Mouse (Mus musculus) urinary bladder, postnatal 14 days (tissue): ENCODE measurements around the gene Rfc4.
A peak's percentile ranks its signal among the peaks of the same experiment; 100 is the strongest.

Source experiments
- DNase-seq: peaks from one replicate; pipeline ENCODE4 v3.0.0; 2021; ENCODE audit warnings: low spot score

Rfc4 gene

GRCm38 (mm10) chr16:23127673-23128375, at the start of gene Rfc4:
Gene Rfc4, minus strand, starts transcription at chr16:23127737.
- DNase-seq, result peak; percentile 90

DNA sequence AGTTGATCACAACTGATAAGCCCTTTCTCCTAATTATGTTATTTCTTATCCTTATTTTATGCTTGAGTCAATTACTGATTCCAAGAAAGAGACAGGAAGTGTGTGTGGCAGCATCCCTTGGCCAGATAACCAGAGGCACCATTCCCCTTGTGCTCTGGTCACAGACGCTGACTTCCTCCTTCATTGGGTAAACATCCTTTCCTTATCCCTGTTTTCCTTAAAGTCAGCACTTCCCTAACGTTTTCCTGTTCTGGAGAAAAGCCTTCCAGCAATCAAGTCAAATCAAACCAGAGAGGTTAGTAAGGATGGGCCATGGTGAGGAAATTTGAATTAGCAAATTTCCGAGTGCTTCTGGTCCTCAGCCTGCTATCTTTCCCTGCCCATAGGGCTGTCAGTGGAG, 48.4 kb upstream of the Rfc4 start:
- DNase-seq, result no peak

- no peak for DNase-seq
Measured at GRCm38 (mm10) chr16:23174855-23175254, 47.3 kb upstream of the Rfc4 start.

DNA sequence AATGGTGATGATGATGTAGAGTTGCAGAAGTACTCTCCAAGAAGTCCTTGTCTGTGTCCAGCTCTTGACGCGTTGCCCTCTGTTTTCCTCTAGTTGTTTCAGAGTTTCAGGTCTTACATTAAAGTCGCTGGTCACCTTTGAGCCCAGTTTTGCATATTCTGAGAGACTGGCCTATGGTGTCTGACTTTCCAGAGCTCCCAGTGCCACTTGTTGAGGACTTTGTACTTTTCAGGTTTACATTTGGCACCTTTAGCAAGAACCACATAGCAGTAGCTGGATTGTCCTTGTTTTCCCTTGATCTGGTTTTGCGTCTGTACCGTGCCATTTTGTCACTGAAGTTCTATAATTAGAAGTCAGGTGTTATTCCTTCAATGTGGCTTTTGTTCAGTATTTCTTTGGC, 46.4 kb upstream of the Rfc4 start:
- DNase-seq, result no peak

GRCm38 (mm10) chr16:23170813-23171212, 43.3 kb upstream of the Rfc4 start:
- DNase-seq, result no peak

- peak; percentile 16 for DNase-seq
Measured at GRCm38 (mm10) chr16:23167079-23167478, 39.5 kb upstream of the Rfc4 start.

GRCm38 (mm10) chr16:23166646-23167045, 39.1 kb upstream of the Rfc4 start:
- DNase-seq, result no peak

- DNase-seq, result no peak
Measured at GRCm38 (mm10) chr16:23165441-23165840, 37.9 kb upstream of the Rfc4 start.

- no peak for DNase-seq
Measured at GRCm38 (mm10) chr16:23164443-23164842, 36.9 kb upstream of the Rfc4 start.

DNA sequence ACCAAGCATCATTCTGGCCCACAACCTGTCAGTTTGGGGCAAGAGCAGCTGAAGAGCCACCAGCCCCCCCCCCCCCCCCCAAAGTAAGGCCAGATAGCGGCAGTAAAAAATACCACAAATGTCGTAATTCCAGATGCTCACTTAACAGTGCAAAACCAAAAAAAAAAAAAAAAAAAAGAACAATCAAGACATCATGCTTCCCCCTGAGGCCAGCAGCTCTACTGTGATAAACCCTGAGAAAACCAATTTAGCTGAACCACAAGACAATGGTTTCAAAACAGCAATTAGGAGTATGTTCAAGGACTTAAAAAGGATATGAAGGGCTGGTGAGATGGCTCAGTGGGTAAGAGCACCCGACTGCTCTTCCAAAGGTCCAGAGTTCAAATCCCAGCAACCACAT, 34.6 kb upstream of the Rfc4 start:
- no peak for DNase-seq

DNA sequence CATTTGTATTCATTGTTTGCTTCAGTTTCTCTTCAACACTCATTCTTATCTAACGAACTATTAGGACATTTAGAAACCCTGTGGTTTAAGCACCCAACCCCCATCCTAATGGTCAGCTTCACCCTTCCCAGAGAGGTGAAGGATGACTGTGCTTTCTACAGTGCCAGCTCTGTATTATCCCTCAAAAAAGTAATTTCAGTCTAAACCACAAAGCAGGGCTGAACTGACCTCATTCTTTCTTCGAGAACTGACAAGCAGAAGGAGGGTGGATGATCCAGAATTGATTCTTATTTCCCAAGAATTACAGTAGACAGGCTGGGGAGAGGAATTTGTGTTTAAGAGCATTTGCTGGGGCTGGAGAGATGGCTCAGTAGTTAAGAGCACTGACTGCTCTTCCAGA, 32.2 kb upstream of the Rfc4 start:
- DNase-seq, result no peak

DNA sequence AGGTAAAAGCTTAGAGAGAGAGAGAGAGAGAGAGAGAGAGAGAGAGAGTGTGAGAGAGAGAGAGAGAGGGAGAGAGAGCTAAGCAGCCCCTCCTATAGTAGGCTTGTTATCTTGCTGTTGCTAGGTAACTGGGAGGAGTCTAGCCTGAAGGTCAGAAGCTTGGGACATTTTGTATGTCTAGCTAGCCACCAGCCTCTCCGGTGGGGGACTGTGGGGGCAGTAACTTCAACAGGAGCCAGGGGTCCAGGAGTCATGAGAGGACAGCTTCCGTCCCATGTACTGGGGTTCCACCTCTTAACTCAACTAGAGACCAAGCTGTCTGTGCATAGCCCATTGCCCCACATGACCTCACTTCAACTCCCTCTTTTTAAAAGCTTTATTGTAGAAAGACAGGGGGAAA, 31.4 kb upstream of the Rfc4 start:
- no peak for DNase-seq

- DNase-seq, result no peak
Measured at GRCm38 (mm10) chr16:23158292-23158691, 30.8 kb upstream of the Rfc4 start.

GRCm38 (mm10) chr16:23157013-23157412, 29.5 kb upstream of the Rfc4 start:
- DNase-seq, result no peak

GRCm38 (mm10) chr16:23154261-23154660, 26.7 kb upstream of the Rfc4 start:
- DNase-seq, result no peak

- DNase-seq, result peak; percentile 35
Measured at GRCm38 (mm10) chr16:23151423-23151822, 23.9 kb upstream of the Rfc4 start.

- no peak for DNase-seq
Measured at GRCm38 (mm10) chr16:23149396-23149795, 21.9 kb upstream of the Rfc4 start.

GRCm38 (mm10) chr16:23148936-23149335, 21.4 kb upstream of the Rfc4 start:
- no peak for DNase-seq

GRCm38 (mm10) chr16:23146280-23146679, 18.7 kb upstream of the Rfc4 start, which contains the start of gene Adipoq:
Gene Adipoq, plus strand, starts transcription at chr16:23146536.
- DNase-seq, result no peak

DNA sequence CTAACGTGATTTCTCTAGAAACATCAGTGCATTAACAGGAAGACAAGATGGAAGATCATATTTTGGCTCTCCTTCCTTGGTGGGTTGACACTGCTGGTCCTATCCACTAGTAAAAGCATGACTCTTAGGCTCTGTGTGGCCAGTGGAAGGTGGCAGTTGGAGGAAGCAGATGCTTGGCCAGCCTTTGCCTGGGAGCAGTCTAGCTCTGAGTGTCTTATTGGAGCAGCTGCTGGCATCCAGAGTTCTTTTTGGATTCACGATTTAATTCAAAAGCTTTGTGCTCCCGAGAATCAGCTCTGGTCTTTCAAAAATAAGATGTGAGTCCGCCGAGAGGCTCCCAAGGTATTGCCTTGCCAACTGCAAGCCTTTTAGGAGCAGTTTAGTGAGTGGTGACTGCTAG, 17.7 kb upstream of the Rfc4 start:
- no peak for DNase-seq

GRCm38 (mm10) chr16:23144326-23144725, 16.8 kb upstream of the Rfc4 start:
- DNase-seq, result no peak

- DNase-seq, result no peak
Measured at GRCm38 (mm10) chr16:23140911-23141310, 13.4 kb upstream of the Rfc4 start.

GRCm38 (mm10) chr16:23136406-23136970, 9.0 kb upstream of the Rfc4 start:
- DNase-seq, result no peak
